Mouse (Mus musculus) stomach, postnatal 0 days (tissue): ENCODE measurements at regions not wholly inside any gene's neighbourhood (a gene's known extent, or its start where the extent isn't known, plus 50 kb on each side); places are given as distances from the start of the nearest gene placed in this dataset.

Experiments
- ATAC-seq: fragments of 200-750 bp; cut with Nextera tagmentation; 2 replicates; pipeline ENCODE4 v1.8.0; 2017; ENCODE audit not compliant: low FRiP score, low TSS enrichment
- DNase-seq: peaks from one replicate; pipeline ENCODE4 v3.0.0-alpha.2; 2016; ENCODE audit warnings: low spot score
- H3K27ac ChIP-seq: fragments of 300-500 bp; sonication (generic); replicated peaks from 2 replicates; pipeline ENCODE4 v1.5.1; 2014; ENCODE audit warnings: mild to moderate bottlenecking, control low read depth
- H3K27me3 ChIP-seq: fragments of 300-500 bp; sonication (generic); 2 replicates; pipeline ENCODE4 v1.6.1; 2014; ENCODE audit warnings: low read length; ENCODE audit not compliant: control insufficient read depth, insufficient read depth
- H3K36me3 ChIP-seq: fragments of 300-500 bp; sonication (generic); 2 replicates; pipeline ENCODE4 v1.6.1; 2014; ENCODE audit warnings: low read length, mixed read lengths; ENCODE audit not compliant: control insufficient read depth, insufficient read depth
- H3K4me1 ChIP-seq: fragments of 300-500 bp; sonication (generic); replicated peaks from 2 replicates; pipeline ENCODE4 v1.6.1; 2014; ENCODE audit warnings: antibody characterized with exemption; ENCODE audit not compliant: control insufficient read depth, insufficient read depth
- H3K4me2 ChIP-seq: fragments of 300-500 bp; sonication (generic); replicated peaks from 2 replicates; pipeline ENCODE4 v1.6.1; 2014; ENCODE audit warnings: low read depth, mild to moderate bottlenecking, control low read depth, moderate library complexity
- H3K4me3 ChIP-seq: fragments of 300-500 bp; sonication (generic); 2 replicates; pipeline ENCODE4 v1.5.1; 2014; ENCODE audit warnings: low read depth, low read length, control low read depth
- H3K9ac ChIP-seq: fragments of 300-500 bp; sonication (generic); 2 replicates; pipeline ENCODE4 v1.6.1; 2014; ENCODE audit warnings: mild to moderate bottlenecking, low read length, control low read depth, mixed read lengths
- H3K9me3 ChIP-seq: fragments of 300-500 bp; sonication (generic); 2 replicates; pipeline ENCODE4 v1.6.1; 2016; ENCODE audit warnings: low read length; ENCODE audit not compliant: control insufficient read depth
- CTCF ChIP-seq: IDR thresholded peaks from 2 replicates; pipeline ENCODE4 v1.5.1; 2016; ENCODE audit warnings: antibody characterized with exemption, low read depth, mild to moderate bottlenecking, moderate library complexity
- EP300 ChIP-seq: optimal IDR thresholded peaks from 2 replicates; pipeline ENCODE3; 2016; ENCODE audit warnings: antibody characterized with exemption
- WGBS: fragments of 180-500 bp; shearing (Covaris S2); extraction: QIAGEN DNeasy Blood & Tissue Kit; methylation state at CpG from one replicate; pipeline ENCODE4 v1.1.7; 2014; 5-methylcytosine and 5-hydroxymethylcytosine counted together

DNA sequence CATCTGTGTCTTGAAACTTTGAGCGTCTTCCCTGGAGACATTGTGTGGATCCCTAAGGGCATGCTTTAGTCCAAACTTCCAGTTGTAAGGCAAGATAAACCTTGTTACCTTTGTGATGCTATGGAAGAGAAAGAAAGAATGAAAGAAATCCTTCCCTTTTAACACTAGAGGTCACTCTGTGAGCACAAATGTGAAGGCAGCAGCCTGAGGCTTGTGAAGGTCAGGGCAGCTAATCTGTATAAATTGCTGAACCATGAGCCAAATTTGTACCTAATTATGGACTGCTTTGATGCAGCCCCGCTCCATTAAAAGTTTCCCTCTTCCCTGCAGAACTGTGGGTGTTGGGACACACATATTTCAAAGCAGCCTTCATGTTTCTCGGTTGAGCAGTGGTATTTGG lies 204.4 kb downstream of the Fam169b start:
- H3K4me1 ChIP-seq: no peaks in the 10 kb centered on the region
- DNase-seq (no peak), ATAC-seq (no peak)
- no peaks in the 10 kb centered on the region for H3K36me3 ChIP-seq
- 58% methylated on average over 3 of the region's 3 CpGs for WGBS
- no peaks in the 10 kb centered on the region for H3K27me3 ChIP-seq
- TF ChIP-seq CTCF (peak; percentile 63), EP300 (no peak)
- no peaks in the 10 kb centered on the region for H3K9me3 ChIP-seq
- H3K9ac ChIP-seq: no peak overlapping the region
- no peak overlapping the region for H3K4me3 ChIP-seq
- no peak overlapping the region for H3K27ac ChIP-seq
- H3K4me2 ChIP-seq: no peak overlapping the region

DNA sequence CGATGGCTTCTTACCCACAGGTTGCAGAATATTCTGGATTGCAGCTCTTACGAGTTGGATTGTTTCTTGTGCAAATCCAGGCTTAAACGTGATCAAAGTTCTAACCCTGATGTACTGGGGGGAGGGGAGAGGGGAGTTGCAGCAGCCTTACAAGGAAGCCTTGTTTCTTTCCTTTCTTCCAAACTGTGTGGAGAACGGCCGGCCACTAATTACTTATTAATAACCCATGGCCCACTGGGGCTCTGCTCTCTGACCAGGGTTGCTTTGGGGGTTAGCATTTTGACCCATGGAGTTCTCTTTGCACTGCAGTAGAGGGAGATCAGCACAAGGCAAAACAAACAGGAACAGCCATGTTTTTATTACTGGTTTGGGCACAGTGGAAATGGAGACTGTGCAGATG lies 199.2 kb downstream of the Fam169b start:
- H3K4me1 ChIP-seq: no peaks in the 10 kb centered on the region
- H3K4me2 ChIP-seq: no peak overlapping the region
- WGBS: 29% methylated on average over 5 of the region's 5 CpGs
- no peak overlapping the region for H3K27ac ChIP-seq
- H3K36me3 ChIP-seq: no peaks in the 10 kb centered on the region
- TF ChIP-seq CTCF: no peak
- TF ChIP-seq EP300: no peak
- DNase-seq (no peak), ATAC-seq (no peak)
- H3K9ac ChIP-seq: no peak overlapping the region
- H3K27me3 ChIP-seq: no peaks in the 10 kb centered on the region
- H3K4me3 ChIP-seq: no peak overlapping the region
- no peaks in the 10 kb centered on the region for H3K9me3 ChIP-seq

DNA sequence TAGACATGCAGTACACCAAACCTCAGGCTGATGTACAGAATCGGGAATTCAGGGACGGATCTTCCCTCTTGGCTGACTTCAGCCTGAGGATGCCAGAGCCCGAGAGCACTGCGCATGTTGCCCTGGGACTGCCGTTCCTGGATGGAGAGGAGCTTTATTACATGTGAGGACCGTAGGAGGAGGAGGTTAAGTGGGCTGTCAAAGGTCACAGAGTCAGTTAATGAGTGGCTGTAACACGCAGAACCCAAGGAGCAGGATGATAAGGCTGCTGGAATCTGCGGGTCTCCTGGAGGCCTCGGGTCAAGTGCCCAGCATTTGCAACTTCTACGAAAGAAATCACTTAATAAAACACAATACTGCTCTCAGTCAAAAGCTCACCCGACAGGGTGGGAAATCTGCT lies 197.3 kb downstream of the Fam169b start:
- no peak overlapping the region for H3K9ac ChIP-seq
- H3K4me1 ChIP-seq: no peaks in the 10 kb centered on the region
- H3K4me2 ChIP-seq: no peak overlapping the region
- no peak overlapping the region for H3K4me3 ChIP-seq
- WGBS: 50% methylated on average over 11 of the region's 11 CpGs
- DNase-seq (no peak), ATAC-seq (no peak)
- H3K27me3 ChIP-seq: no peaks in the 10 kb centered on the region
- no peaks in the 10 kb centered on the region for H3K36me3 ChIP-seq
- no peaks in the 10 kb centered on the region for H3K9me3 ChIP-seq
- no peak for TF ChIP-seq CTCF
- TF ChIP-seq EP300: no peak
- no peak overlapping the region for H3K27ac ChIP-seq

DNA sequence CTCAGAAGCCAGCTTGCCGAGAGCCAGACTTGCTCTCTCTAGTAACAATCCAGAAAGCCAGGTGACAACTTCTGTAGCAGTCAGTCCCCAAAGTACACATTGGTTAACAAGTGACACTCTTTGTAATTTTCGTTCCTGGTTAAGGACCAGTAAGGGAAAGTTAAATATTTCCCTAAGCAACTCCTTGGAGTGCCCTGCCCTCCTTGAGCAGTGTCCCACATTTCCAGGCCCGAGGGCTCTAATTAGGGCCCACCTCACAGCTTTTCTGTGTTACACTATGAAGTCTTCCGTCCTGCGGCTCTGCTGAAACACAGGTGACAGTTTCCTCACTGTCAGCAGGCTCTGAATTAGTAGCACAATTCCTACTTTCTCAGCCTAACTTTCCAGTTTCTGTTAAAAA lies 194.9 kb downstream of the Fam169b start:
- Histone ChIP-seq H3K4me2 (no peak overlapping the region), H3K36me3 (no peaks in the 10 kb centered on the region), H3K4me3 (no peak overlapping the region), H3K27ac (no peak overlapping the region), H3K9ac (no peak overlapping the region), H3K27me3 (no peaks in the 10 kb centered on the region), H3K4me1 (no peaks in the 10 kb centered on the region), H3K9me3 (no peaks in the 10 kb centered on the region)
- WGBS: 63% methylated on average over 5 of the region's 5 CpGs
- DNase-seq (no peak), ATAC-seq (no peak)
- TF ChIP-seq EP300 (no peak), CTCF (no peak)

DNA sequence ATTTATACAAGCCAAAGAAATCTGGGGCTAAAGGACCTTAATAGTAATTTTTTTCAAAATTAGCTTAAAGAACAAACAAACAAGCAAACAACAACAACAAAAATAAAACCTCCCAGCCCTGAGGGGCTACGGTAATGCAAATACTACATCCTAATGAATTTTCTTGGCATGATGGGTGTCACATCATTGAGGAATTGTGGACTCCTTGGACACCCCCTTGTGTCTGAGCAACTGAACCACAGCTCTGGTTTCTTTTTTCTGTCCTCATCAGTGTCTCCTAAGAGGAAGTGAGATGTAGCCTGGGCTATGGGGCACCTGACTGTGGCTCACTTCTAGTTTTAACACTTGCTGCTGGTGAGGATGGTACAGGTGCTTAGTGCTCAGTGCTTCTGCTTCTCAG lies 184.2 kb downstream of the Fam169b start:
- Histone ChIP-seq H3K36me3 (no peaks in the 10 kb centered on the region), H3K4me3 (no peak overlapping the region), H3K9ac (no peak overlapping the region), H3K4me1 (no peaks in the 10 kb centered on the region), H3K9me3 (no peaks in the 10 kb centered on the region), H3K27ac (no peak overlapping the region), H3K4me2 (no peak overlapping the region), H3K27me3 (no peaks in the 10 kb centered on the region)
- ATAC-seq (no peak), DNase-seq (no peak)
- 84% methylated on average over 1 of the region's 1 CpGs for WGBS
- TF ChIP-seq EP300: no peak
- TF ChIP-seq CTCF: peak; percentile 39

DNA sequence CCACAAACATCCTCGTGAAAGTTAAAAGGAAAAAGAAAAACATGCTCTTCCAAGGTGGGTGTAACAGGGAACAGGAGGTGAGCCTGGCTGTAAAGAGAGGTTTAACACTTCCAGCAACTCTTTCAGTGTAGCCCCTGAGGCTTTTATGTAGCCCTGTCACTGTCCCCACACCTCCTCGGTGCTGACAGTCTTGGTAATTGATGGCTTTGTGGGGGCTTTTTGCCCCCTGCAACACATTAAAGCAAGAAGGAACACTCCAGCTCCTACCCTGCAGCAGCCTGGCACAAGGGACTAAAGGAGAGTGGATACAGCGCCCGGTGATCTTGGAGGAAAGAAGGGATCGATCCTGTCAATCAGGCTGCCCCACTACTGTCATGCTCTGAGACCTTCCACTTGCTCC lies 181.8 kb downstream of the Fam169b start:
- H3K4me2 ChIP-seq: no peak overlapping the region
- H3K4me3 ChIP-seq: no peak overlapping the region
- H3K9ac ChIP-seq: no peak overlapping the region
- no peak for ATAC-seq
- DNase-seq: no peak
- no peaks in the 10 kb centered on the region for H3K27me3 ChIP-seq
- no peaks in the 10 kb centered on the region for H3K9me3 ChIP-seq
- no peaks in the 10 kb centered on the region for H3K4me1 ChIP-seq
- H3K27ac ChIP-seq: no peak overlapping the region
- TF ChIP-seq EP300 (no peak), CTCF (no peak)
- no peaks in the 10 kb centered on the region for H3K36me3 ChIP-seq
- WGBS: 36% methylated on average over 5 of the region's 5 CpGs
